Mouse (Mus musculus) heart, embryonic 14.5 days (tissue): ENCODE data around the gene Pdha1. TPM values are rescaled to one million over a fixed set of nuclear protein-coding genes. Genes with fewer than 3 reads are reported as not detected.

Source experiments
- ATAC-seq: fragments of 200-750 bp; cut with Nextera tagmentation; 2 replicates; pipeline ENCODE4 v1.8.0; 2017; ENCODE audit warnings: low read depth, moderate TSS enrichment; ENCODE audit not compliant: insufficient number of reproducible peaks, insufficient read depth, low FRiP score
- H3K27ac ChIP-seq, 2 experiments: fragments of 200-500 bp in 1 of 2; fragments of 300-500 bp in 1 of 2; sonication (generic) in 1 of 2; replicated peaks in 1 of 2; 2 replicates each; pipeline ENCODE4 v1.5.1; 2012 to 2014; ENCODE audit warnings: low read depth in 2 of 2, low read length in 2 of 2, control low read depth in 1 of 2, mild to moderate bottlenecking in 1 of 2, mixed read lengths in 1 of 2; ENCODE audit not compliant: control insufficient read depth in 1 of 2, insufficient read depth in 1 of 2
- H3K27me3 ChIP-seq: fragments of 300-500 bp; sonication (generic); 2 replicates; pipeline ENCODE4 v1.6.1; 2014; ENCODE audit warnings: mild to moderate bottlenecking, low read length, control low read depth; ENCODE audit not compliant: control insufficient read depth, insufficient read depth
- H3K36me3 ChIP-seq: fragments of 300-500 bp; sonication (generic); 2 replicates; pipeline ENCODE4 v1.6.1; 2014; ENCODE audit warnings: mild to moderate bottlenecking, control low read depth, low read length, mixed read lengths; ENCODE audit not compliant: control insufficient read depth, insufficient read depth
- H3K4me1 ChIP-seq, 2 experiments: fragments of 200-500 bp in 1 of 2; fragments of 300-500 bp in 1 of 2; sonication (generic) in 1 of 2; 2 replicates each; pipeline ENCODE4 v1.6.1; 2012 to 2014; ENCODE audit warnings: low read length in 2 of 2, control low read depth in 1 of 2, mixed read lengths in 1 of 2; ENCODE audit not compliant: control insufficient read depth in 2 of 2, insufficient read depth in 2 of 2
- H3K4me2 ChIP-seq: fragments of 300-500 bp; sonication (generic); 2 replicates; pipeline ENCODE4 v1.6.1; 2014; ENCODE audit warnings: mild to moderate bottlenecking, low read length
- H3K4me3 ChIP-seq, 2 experiments: fragments of 200-500 bp in 1 of 2; fragments of 300-500 bp in 1 of 2; sonication (generic) in 1 of 2; 2 replicates each; pipeline ENCODE4 v1.5.1; 2012 to 2014; ENCODE audit warnings: low read length in 2 of 2, mild to moderate bottlenecking in 2 of 2, control low read depth in 1 of 2, low read depth in 1 of 2, moderate library complexity in 1 of 2; ENCODE audit not compliant: control insufficient read depth in 1 of 2, insufficient read depth in 1 of 2
- H3K9ac ChIP-seq: fragments of 300-500 bp; sonication (generic); 2 replicates; pipeline ENCODE4 v1.6.1; 2014; ENCODE audit warnings: mild to moderate bottlenecking, low read length
- H3K9me3 ChIP-seq: fragments of 300-500 bp; sonication (generic); 2 replicates; pipeline ENCODE4 v1.6.1; 2016; ENCODE audit warnings: low read length, control low read depth; ENCODE audit not compliant: control insufficient read depth
- WGBS: fragments of 180-500 bp; shearing (Covaris S2); extraction: QIAGEN DNeasy Blood & Tissue Kit; methylation state at CpG from one replicate; pipeline ENCODE4 v1.1.7; 2014; 5-methylcytosine and 5-hydroxymethylcytosine counted together
- polyA plus RNA-seq: library from polyadenylated mRNA; unstranded; fragments of >200 nt; fragmentation: Nextera tagmentation; extraction: Ambion mirVana; gene quantifications from 2 replicates; pipeline ENCODE4 v1.2.1, GENCODE M21; 2014

Pdha1 gene
- polyA plus RNA-seq, 1 experiment from 2014 or later, result 315 TPM

- no peak overlapping the region for H3K4me3 ChIP-seq
- H3K9me3 ChIP-seq, result no peaks in the 10 kb centered on the region
- no peak for ATAC-seq
- no peaks in the 10 kb centered on the region for H3K36me3 ChIP-seq
- no peaks in the 10 kb centered on the region for H3K4me1 ChIP-seq
- no peak overlapping the region for H3K9ac ChIP-seq
- no peak overlapping the region for H3K4me2 ChIP-seq
- H3K27ac ChIP-seq, result no peak overlapping the region
- H3K27me3 ChIP-seq, result no peaks in the 10 kb centered on the region
- 81% methylated on average over 3 of the region's 3 CpGs for WGBS
These were observed 9.2 kb upstream of the Pdha1 start for GRCm38 (mm10) chrX:160147406-160147805.

- H3K9ac ChIP-seq, result no peak overlapping the region
- H3K4me2 ChIP-seq, result no peak overlapping the region
- no peak overlapping the region for H3K27ac ChIP-seq
- no peak overlapping the region for H3K4me3 ChIP-seq
- 78% methylated on average over 4 of the region's 4 CpGs for WGBS
- no peak for ATAC-seq
- no peaks in the 10 kb centered on the region for H3K4me1 ChIP-seq
- H3K27me3 ChIP-seq, result no peaks in the 10 kb centered on the region
- no peaks in the 10 kb centered on the region for H3K36me3 ChIP-seq
- H3K9me3 ChIP-seq, result no peaks in the 10 kb centered on the region
These were observed 8.6 kb upstream of the Pdha1 start for GRCm38 (mm10) chrX:160146806-160147205.

GRCm38 (mm10) chrX:160137177-160137860, 894 bp downstream of the Pdha1 start:
- Histone ChIP-seq H3K9ac (peak overlapping the region; percentile 88), H3K36me3 (0 out of 2 replicates have a peak, but pooled peaks cover under 1% of the 10 kb centered on the region), H3K9me3 (no peaks in the 10 kb centered on the region), H3K4me3 (peak overlapping the region; percentile 64 to 87), H3K27ac (peak overlapping the region; percentile 96 to 98), H3K27me3 (no peaks in the 10 kb centered on the region), H3K4me1 (peaks cover 2 to 4% of the 10 kb centered on the region in 2 experiments; a peak in 3 of 4 replicates), H3K4me2 (peak overlapping the region; percentile 69)
- ATAC-seq, result no peak
- WGBS, result 27% methylated on average over 18 of the region's 18 CpGs

- WGBS, result 38% methylated on average over 5 of the region's 5 CpGs
These were observed 2.1 kb downstream of the Pdha1 start for GRCm38 (mm10) chrX:160136153-160136552.

GRCm38 (mm10) chrX:160135719-160136118, 2.5 kb downstream of the Pdha1 start:
- Histone ChIP-seq H3K9me3 (no peaks in the 10 kb centered on the region), H3K27ac (no peak overlapping the region), H3K4me3 (peak overlapping the region in 1 of 2 experiments; percentile 64; a peak in 2 of 4 replicates), H3K9ac (no peak overlapping the region), H3K4me2 (peak overlapping the region; percentile 69), H3K27me3 (no peaks in the 10 kb centered on the region), H3K36me3 (peaks cover 15% of the 10 kb centered on the region), H3K4me1 (peaks cover 2 to 4% of the 10 kb centered on the region in 2 experiments; a peak in 3 of 4 replicates)
- no peak for ATAC-seq
- WGBS, result 37% methylated on average over 6 of the region's 6 CpGs

More at GRCm38 (mm10) chrX:160136153-160136552, 2.1 kb downstream of the Pdha1 start:
- H3K9me3 ChIP-seq, result no peaks in the 10 kb centered on the region
- no peak overlapping the region for H3K27ac ChIP-seq
- peak overlapping the region; percentile 69 for H3K4me2 ChIP-seq
- H3K4me3 ChIP-seq, result peak overlapping the region; percentile 30 to 64
- peaks cover 10% of the 10 kb centered on the region for H3K36me3 ChIP-seq
- peaks cover 2 to 4% of the 10 kb centered on the region in 2 experiments; a peak in 3 of 4 replicates for H3K4me1 ChIP-seq
- no peaks in the 10 kb centered on the region for H3K27me3 ChIP-seq
- ATAC-seq, result no peak
- H3K9ac ChIP-seq, result peak overlapping the region; percentile 88; the same call in 1 of the 2 replicates

GRCm38 (mm10) chrX:160134136-160134843, 3.9 kb downstream of the Pdha1 start:
- WGBS, result 62% methylated on average over 11 of the region's 11 CpGs
- no peak for ATAC-seq
- peak overlapping the region; percentile 25; the same call in 1 of the 2 replicates for H3K4me2 ChIP-seq
- no peaks in the 10 kb centered on the region for H3K27me3 ChIP-seq
- peaks cover 26% of the 10 kb centered on the region for H3K36me3 ChIP-seq
- H3K9me3 ChIP-seq, result no peaks in the 10 kb centered on the region
- peaks cover 2 to 4% of the 10 kb centered on the region in 2 experiments; a peak in 3 of 4 replicates for H3K4me1 ChIP-seq
- no peak overlapping the region for H3K27ac ChIP-seq
- no peak overlapping the region for H3K4me3 ChIP-seq
- no peak overlapping the region for H3K9ac ChIP-seq

- Histone ChIP-seq H3K9ac (no peak overlapping the region), H3K9me3 (no peaks in the 10 kb centered on the region), H3K4me3 (no peak overlapping the region), H3K4me1 (no peaks in the 10 kb centered on the region), H3K4me2 (no peak overlapping the region), H3K27ac (no peak overlapping the region), H3K27me3 (no peaks in the 10 kb centered on the region), H3K36me3 (peaks cover 32% of the 10 kb centered on the region)
- no peak for ATAC-seq
- WGBS, result 66% methylated on average over 3 of the region's 3 CpGs
These were observed 21.6 kb downstream of the Pdha1 start for GRCm38 (mm10) chrX:160116658-160117057.
